Mouse (Mus musculus): ENCODE measurements around the gene Pth1r. TPM values are rescaled to one million over a fixed set of nuclear protein-coding genes. Genes with fewer than 3 reads are reported as not detected.
"Not testable (repeated sequence)": the region's sequence is repeated elsewhere in the genome, so short reads cannot be mapped to it uniquely, and the experiment has no call there.

The Pth1r gene
- total RNA-seq, 4 experiments from 2014 or later, result 6.1 to 10.5 (median 8.7) TPM

- peak in 1 of 2 experiments; percentile 62 for DNase-seq (ENCODE audit: low spot score in 2 of 2)
These were observed 62.7 kb downstream of the Pth1r start for GRCm38 (mm10) chr9:110684100-110684831.

- DNase-seq (ENCODE audit: low spot score in 2 of 2), result no peak
These were observed 63.3 kb downstream of the Pth1r start for GRCm38 (mm10) chr9:110683574-110684099.

- not testable (repeated sequence) for DNase-seq (ENCODE audit: low spot score in 2 of 2)
These were observed 64.2 kb downstream of the Pth1r start for GRCm38 (mm10) chr9:110682697-110683096.

GRCm38 (mm10) chr9:110682255-110682654 is 64.7 kb downstream of the Pth1r start:
- DNase-seq (ENCODE audit: low spot score in 2 of 2), result no peak

GRCm38 (mm10) chr9:110681817-110682216 is 65.1 kb downstream of the Pth1r start:
- DNase-seq (ENCODE audit: low spot score in 2 of 2), result peak; percentile 42 to 56

- no peak for DNase-seq (ENCODE audit: low spot score in 2 of 2)
These were observed 66.0 kb downstream of the Pth1r start for GRCm38 (mm10) chr9:110680736-110681507.

GRCm38 (mm10) chr9:110678886-110679285 is 68.1 kb downstream of the Pth1r start:
- DNase-seq (ENCODE audit: low spot score in 2 of 2), result no peak

- no peak for DNase-seq (ENCODE audit: low spot score in 2 of 2)
These were observed 70.4 kb downstream of the Pth1r start for GRCm38 (mm10) chr9:110676492-110676911.

- DNase-seq (ENCODE audit: low spot score in 2 of 2), result no peak
These were observed 73.7 kb downstream of the Pth1r start for GRCm38 (mm10) chr9:110673107-110673752.

GRCm38 (mm10) chr9:110672462-110673106 is 74.4 kb downstream of the Pth1r start:
- DNase-seq (ENCODE audit: low spot score in 2 of 2), result no peak

Other genes with a start within 250 kb of the Pth1r start
- gene Setd2, start 214.5 kb downstream of the Pth1r start, total RNA-seq (2022), result 10 to 100 TPM; 54.9 to 70.6 (median 61.4) TPM
- 1 to 10 TPM; 2.0 to 4.6 (median 3.0) TPM for gene Nradd, start 122.7 kb downstream of the Pth1r start, total RNA-seq (2022)
- 10 to 100 TPM; 15.1 to 18.5 (median 18.1) TPM for gene Nbeal2, start 93.0 kb downstream of the Pth1r start, total RNA-seq (2022)
- gene Ccdc12, start 90.6 kb downstream of the Pth1r start, total RNA-seq (2022), result 10 to 100 TPM; 46.4 to 61.2 (median 57.8) TPM
- 1 to 10 TPM in 1 of 4 experiments, under 1 TPM in 1, not detected in 2; 0.74 to 1.9 TPM for gene Myl3, start 5.3 kb downstream of the Pth1r start, total RNA-seq (2022)
- gene Prss42, start 51.0 kb upstream of the Pth1r start, total RNA-seq (2022), result not detected
- not detected for gene Prss44, start 66.8 kb upstream of the Pth1r start, total RNA-seq (2022)
- under 1 TPM in 2 of 4 experiments, not detected in 2; 0.23 to 0.39 TPM for gene Prss43, start 79.5 kb upstream of the Pth1r start, total RNA-seq (2022)
- gene Prss45, start 87.4 kb upstream of the Pth1r start, total RNA-seq (2022), result under 1 TPM in 3 of 4 experiments, not detected in 1; 0.35 to 0.63 (median 0.55) TPM
- gene Prss46, start 97.4 kb upstream of the Pth1r start, total RNA-seq (2022), result not detected
- gene Prss50, start 110.8 kb upstream of the Pth1r start, total RNA-seq (2022), result 1 to 10 TPM in 2 of 4 experiments, under 1 TPM in 2; 0.60 to 2.1 (median 1.4) TPM
- 10 to 100 TPM in 3 of 4 experiments, 1 to 10 TPM in 1; 8.0 to 14.7 (median 13.7) TPM for gene Als2cl, start 132.7 kb upstream of the Pth1r start, total RNA-seq (2022)
- 1 to 10 TPM; 2.4 to 3.6 (median 2.8) TPM for gene Tmie, start 133.0 kb upstream of the Pth1r start, total RNA-seq (2022)
- gene Fam240a, start 169.7 kb upstream of the Pth1r start, total RNA-seq (2022), result not detected
- gene Tdgf1, start 199.0 kb upstream of the Pth1r start, total RNA-seq (2022), result 1 to 10 TPM in 1 of 4 experiments, under 1 TPM in 2, not detected in 1; 0.62 to 1.2 (median 0.74) TPM
- gene Lrrc2, start 204.4 kb upstream of the Pth1r start, total RNA-seq (2022), result 1 to 10 TPM; 1.3 to 2.0 (median 1.8) TPM
- gene Rtp3, start 243.4 kb upstream of the Pth1r start, total RNA-seq (2022), result under 1 TPM in 3 of 4 experiments, not detected in 1; 0.36 to 0.54 (median 0.40) TPM

All from layer of hippocampus, adult 8-10 months (tissue).